Mouse (Mus musculus) heart, embryonic 16.5 days (tissue): ENCODE measurements at regions not wholly inside any gene's neighbourhood (a gene's known extent, or its start where the extent isn't known, plus 50 kb on each side); places are given as distances from the start of the nearest gene placed in this dataset.

Source experiments
- ATAC-seq: fragments of 200-750 bp; cut with Nextera tagmentation; replicated peaks from 2 replicates; pipeline ENCODE4 v1.8.0; 2017; ENCODE audit warnings: moderate number of reproducible peaks; ENCODE audit not compliant: insufficient read depth, low FRiP score; ENCODE audit errors: extremely low read depth
- H3K27ac ChIP-seq: fragments of 300-500 bp; sonication (generic); 2 replicates; pipeline ENCODE4 v1.5.1; 2014; ENCODE audit warnings: mild to moderate bottlenecking, low read length, control low read depth, moderate library complexity
- H3K27me3 ChIP-seq: fragments of 300-500 bp; sonication (generic); 2 replicates; pipeline ENCODE4 v1.6.1; 2014; ENCODE audit warnings: low read length, mixed read lengths; ENCODE audit not compliant: control insufficient read depth, insufficient read depth
- H3K36me3 ChIP-seq: fragments of 300-500 bp; sonication (generic); 2 replicates; pipeline ENCODE4 v1.6.1; 2014; ENCODE audit not compliant: control insufficient read depth, insufficient read depth
- H3K4me1 ChIP-seq: fragments of 300-500 bp; sonication (generic); 2 replicates; pipeline ENCODE4 v1.6.1; 2014; ENCODE audit warnings: low read length, mixed read lengths; ENCODE audit not compliant: control insufficient read depth, insufficient read depth
- H3K4me2 ChIP-seq: fragments of 300-500 bp; sonication (generic); 2 replicates; pipeline ENCODE4 v1.6.1; 2014; ENCODE audit warnings: low read depth, mild to moderate bottlenecking, control low read depth, low read length
- H3K4me3 ChIP-seq: fragments of 300-500 bp; sonication (generic); 2 replicates; pipeline ENCODE4 v1.5.1; 2014; ENCODE audit warnings: mild to moderate bottlenecking, control low read depth, low read length
- H3K9ac ChIP-seq: fragments of 300-500 bp; sonication (generic); 2 replicates; pipeline ENCODE4 v1.6.1; 2014; ENCODE audit warnings: low read length, control low read depth
- H3K9me3 ChIP-seq: fragments of 300-500 bp; sonication (generic); replicated peaks from 2 replicates; pipeline ENCODE4 v1.6.1; 2016; ENCODE audit warnings: low read length; ENCODE audit not compliant: control insufficient read depth
- WGBS: fragments of 180-500 bp; shearing (Covaris S2); extraction: QIAGEN DNeasy Blood & Tissue Kit; methylation state at CpG from one replicate; pipeline ENCODE4 v1.1.7; 2014; 5-methylcytosine and 5-hydroxymethylcytosine counted together

DNA sequence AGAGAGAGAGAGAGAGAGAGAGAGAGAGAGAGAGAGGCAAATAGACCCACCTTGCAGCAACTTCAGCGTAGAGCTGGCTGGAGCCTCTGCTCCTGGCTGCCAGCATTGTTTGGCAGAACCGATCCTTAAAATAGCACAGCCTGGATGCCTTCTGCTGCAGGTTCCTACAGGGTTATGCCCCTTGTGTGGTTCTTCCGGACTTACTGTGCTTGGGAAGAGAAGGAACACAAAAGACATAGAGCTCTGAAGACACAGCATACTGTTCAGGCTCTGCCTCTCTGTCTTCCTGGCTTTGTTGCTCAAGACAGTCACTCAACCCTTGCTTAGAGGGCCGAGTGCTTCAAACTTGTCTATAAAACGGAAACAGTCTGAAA, 86.2 kb upstream of the Slc25a26 start:
- 31% methylated on average over 5 of the region's 5 CpGs for WGBS
- ATAC-seq: peak; percentile 73
- Histone ChIP-seq H3K9me3 (no peaks in the 10 kb centered on the region), H3K27ac (peak overlapping the region; percentile 96), H3K4me3 (no peak overlapping the region), H3K27me3 (no peaks in the 10 kb centered on the region), H3K4me2 (peak overlapping the region; percentile 50; the same call in 1 of the 2 replicates), H3K9ac (peak overlapping the region; percentile 58), H3K4me1 (peaks cover 15% of the 10 kb centered on the region), H3K36me3 (no peaks in the 10 kb centered on the region)

DNA sequence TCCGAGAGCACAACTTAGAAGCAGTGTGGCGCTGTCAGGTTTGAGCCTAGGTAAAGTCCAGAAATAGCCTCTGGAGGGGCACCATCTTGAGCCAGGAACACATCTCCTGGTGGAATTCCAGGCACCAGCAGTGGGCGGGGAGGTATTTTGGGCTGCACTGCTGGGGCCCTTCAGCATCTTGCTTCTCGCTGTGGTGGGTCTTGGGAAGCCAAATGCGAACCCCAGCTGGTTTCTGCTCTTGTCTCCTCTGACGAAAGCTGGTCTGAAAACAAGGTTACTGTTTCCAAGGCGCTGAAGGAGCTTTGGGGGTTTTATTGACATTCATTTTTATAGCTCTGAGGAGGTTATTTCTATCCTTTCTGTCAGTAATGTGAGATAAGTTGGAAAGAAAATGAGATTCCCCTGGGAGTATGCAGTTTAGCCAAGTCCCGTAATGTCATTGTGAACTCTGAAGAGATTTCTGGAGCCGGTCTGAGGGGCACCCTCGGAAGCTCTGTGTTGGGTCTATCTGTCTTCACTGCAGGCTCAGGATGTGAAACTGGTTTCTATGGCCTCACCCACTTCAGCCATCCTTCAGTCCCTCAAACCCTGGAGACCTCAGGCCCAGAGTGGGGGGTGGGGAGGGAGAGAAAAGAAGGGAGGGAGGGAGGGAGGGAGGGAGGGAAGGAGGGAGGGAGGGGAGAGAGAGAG, 86.7 kb upstream of the Slc25a26 start:
- H3K4me3 ChIP-seq: peak overlapping the region; percentile 7; the same call in 1 of the 2 replicates
- 35% methylated on average over 10 of the region's 10 CpGs for whole genome bisulfite sequencing
- H3K4me1 ChIP-seq: peaks cover 15% of the 10 kb centered on the region
- H3K9me3 ChIP-seq: no peaks in the 10 kb centered on the region
- no peaks in the 10 kb centered on the region for H3K27me3 ChIP-seq
- H3K9ac ChIP-seq: no peak overlapping the region
- no peaks in the 10 kb centered on the region for H3K36me3 ChIP-seq
- peak overlapping the region; percentile 96 for H3K27ac ChIP-seq
- peak overlapping the region; percentile 50 for H3K4me2 ChIP-seq
- peak; percentile 57; the same call in 1 of the 2 replicates for ATAC-seq

DNA sequence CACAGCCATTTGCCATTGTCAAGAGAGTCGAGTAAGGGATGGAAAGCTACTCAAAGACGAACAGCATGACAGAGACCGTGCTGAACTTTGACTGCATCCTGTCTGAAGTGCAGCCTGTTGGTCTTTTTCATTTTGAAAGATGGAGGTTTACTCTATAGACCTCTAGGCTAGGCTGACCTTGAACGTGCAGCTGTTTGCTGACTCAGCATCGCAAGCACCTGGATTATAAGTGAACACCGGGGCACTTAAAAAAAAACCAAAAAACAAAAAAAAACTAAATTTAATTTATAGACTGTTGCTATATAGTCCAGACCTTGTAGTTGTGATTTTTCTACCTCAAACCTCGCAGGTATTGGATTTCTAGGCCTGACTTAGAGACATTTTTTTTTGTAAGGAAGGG, 87.8 kb upstream of the Slc25a26 start:
- H3K9me3 ChIP-seq: no peaks in the 10 kb centered on the region
- no peak overlapping the region for H3K4me3 ChIP-seq
- no peaks in the 10 kb centered on the region for H3K36me3 ChIP-seq
- WGBS: 91% methylated on average over 7 of the region's 7 CpGs
- no peak overlapping the region for H3K27ac ChIP-seq
- no peak overlapping the region for H3K4me2 ChIP-seq
- no peak for ATAC-seq
- H3K4me1 ChIP-seq: peaks cover 22% of the 10 kb centered on the region
- no peaks in the 10 kb centered on the region for H3K27me3 ChIP-seq
- no peak overlapping the region for H3K9ac ChIP-seq

DNA sequence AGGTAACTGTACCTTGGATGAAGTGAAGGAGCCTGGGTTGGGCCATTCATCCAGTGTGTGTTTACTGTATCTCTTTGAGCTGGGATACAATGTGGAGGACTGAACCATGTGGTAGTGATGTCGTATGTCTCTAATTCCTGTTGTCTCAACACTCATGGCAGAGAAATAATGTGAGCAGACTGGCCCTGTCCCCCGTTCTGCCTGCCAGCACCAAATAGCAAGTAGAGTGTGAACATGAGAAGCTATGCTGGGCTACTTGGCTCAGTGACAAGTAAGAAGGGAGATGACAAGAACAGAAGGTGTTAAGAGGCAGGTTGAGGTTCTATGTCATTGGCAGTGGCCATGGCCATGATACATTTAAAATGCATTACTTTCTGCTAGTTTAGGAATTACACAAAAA, 89.7 kb upstream of the Slc25a26 start:
- H3K4me1 ChIP-seq: peaks cover 31% of the 10 kb centered on the region
- 26% methylated on average over 2 of the region's 2 CpGs for WGBS
- no peaks in the 10 kb centered on the region for H3K27me3 ChIP-seq
- H3K4me3 ChIP-seq: no peak overlapping the region
- peak; percentile 60; the same call in 1 of the 2 replicates for ATAC-seq
- no peaks in the 10 kb centered on the region for H3K36me3 ChIP-seq
- H3K27ac ChIP-seq: peak overlapping the region; percentile 56; the same call in 1 of the 2 replicates
- H3K4me2 ChIP-seq: no peak overlapping the region
- no peak overlapping the region for H3K9ac ChIP-seq
- H3K9me3 ChIP-seq: no peaks in the 10 kb centered on the region

DNA sequence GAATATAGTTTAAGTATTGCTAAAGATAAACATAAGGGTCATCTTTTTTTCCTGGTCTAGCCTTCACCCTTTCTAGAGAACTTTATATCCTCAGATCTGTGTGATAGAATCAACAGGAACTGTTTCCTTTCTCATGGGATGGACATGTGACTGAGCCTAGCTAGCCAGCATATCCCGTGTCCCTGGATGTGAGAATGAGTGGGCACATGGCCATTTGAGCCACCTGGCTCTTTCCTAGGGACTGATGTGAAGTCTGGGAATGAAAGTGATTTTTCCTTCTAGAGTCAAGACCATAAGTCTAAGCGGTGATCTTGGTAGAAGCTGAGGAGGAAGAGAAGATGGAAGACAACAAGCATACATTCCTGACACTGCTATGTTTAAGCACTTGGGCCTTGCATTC, 91.1 kb upstream of the Slc25a26 start:
- ATAC-seq: no peak
- WGBS: 86% methylated on average over 2 of the region's 2 CpGs
- H3K4me1 ChIP-seq: peaks cover 29% of the 10 kb centered on the region
- no peak overlapping the region for H3K9ac ChIP-seq
- no peak overlapping the region for H3K4me3 ChIP-seq
- H3K27ac ChIP-seq: no peak overlapping the region
- H3K9me3 ChIP-seq: no peaks in the 10 kb centered on the region
- no peak overlapping the region for H3K4me2 ChIP-seq
- H3K36me3 ChIP-seq: no peaks in the 10 kb centered on the region
- no peaks in the 10 kb centered on the region for H3K27me3 ChIP-seq

DNA sequence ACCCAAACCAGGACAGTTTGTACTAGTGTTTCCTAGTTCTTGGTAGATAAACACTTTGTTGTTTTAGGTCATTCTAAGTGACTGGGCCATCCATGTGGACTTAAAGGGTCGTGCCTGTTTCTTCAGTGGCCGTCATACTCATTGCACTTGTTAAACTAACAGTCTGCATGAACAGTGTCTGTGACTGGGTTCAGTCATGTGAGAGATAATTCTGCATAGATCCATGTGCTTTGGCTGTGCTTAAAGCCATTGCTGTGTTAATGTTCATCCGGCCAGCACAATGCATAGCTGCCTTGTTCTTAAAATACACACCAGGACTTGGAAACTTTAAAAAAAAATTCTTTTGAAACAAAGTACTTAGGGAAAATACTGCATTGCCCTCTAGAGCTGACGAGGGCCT, 92.4 kb upstream of the Slc25a26 start:
- ATAC-seq: no peak
- H3K27me3 ChIP-seq: no peaks in the 10 kb centered on the region
- H3K36me3 ChIP-seq: no peaks in the 10 kb centered on the region
- peaks cover 21% of the 10 kb centered on the region for H3K4me1 ChIP-seq
- no peak overlapping the region for H3K27ac ChIP-seq
- 47% methylated on average over 4 of the region's 4 CpGs for WGBS
- no peak overlapping the region for H3K9ac ChIP-seq
- no peaks in the 10 kb centered on the region for H3K9me3 ChIP-seq
- H3K4me3 ChIP-seq: no peak overlapping the region
- no peak overlapping the region for H3K4me2 ChIP-seq

DNA sequence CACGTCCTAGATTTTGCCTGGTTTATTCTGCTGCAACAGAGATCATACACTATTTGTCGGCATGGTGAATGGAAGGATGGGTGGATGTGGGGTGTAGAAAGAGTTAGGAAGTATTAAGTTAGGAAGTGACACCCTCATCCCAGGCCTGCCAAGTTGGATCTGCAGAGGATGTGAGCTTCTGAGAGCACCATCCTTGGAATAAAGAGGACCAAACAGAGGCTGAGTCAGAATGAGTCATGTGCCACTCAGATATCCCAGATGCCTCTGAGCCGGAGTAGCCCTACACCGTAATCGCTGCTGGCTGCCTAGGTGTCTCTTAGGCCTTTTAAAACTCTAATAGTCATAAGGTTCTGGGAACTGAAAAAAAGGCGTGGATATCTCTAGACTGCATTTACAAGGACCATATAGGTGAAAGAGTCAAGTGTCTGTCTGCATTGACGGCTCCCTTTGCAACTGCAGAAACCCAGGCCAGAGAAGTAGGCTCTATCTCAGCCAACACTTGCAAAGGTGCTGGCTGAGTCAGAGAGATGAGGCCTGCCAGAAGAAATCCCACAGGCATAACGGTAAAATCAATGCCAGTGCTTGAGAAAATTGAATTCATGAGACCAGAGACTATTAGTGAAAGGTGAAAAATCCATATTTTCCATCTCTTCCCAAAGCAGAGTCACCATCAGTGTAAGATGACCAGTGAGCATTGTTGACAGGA, 94.6 kb upstream of the Slc25a26 start:
- Histone ChIP-seq H3K27ac (no peak overlapping the region), H3K4me1 (peaks cover 19% of the 10 kb centered on the region), H3K4me3 (no peak overlapping the region), H3K27me3 (no peaks in the 10 kb centered on the region), H3K9me3 (no peaks in the 10 kb centered on the region), H3K4me2 (no peak overlapping the region), H3K36me3 (no peaks in the 10 kb centered on the region), H3K9ac (no peak overlapping the region)
- ATAC-seq: no peak
- 63% methylated on average over 8 of the region's 8 CpGs for WGBS

DNA sequence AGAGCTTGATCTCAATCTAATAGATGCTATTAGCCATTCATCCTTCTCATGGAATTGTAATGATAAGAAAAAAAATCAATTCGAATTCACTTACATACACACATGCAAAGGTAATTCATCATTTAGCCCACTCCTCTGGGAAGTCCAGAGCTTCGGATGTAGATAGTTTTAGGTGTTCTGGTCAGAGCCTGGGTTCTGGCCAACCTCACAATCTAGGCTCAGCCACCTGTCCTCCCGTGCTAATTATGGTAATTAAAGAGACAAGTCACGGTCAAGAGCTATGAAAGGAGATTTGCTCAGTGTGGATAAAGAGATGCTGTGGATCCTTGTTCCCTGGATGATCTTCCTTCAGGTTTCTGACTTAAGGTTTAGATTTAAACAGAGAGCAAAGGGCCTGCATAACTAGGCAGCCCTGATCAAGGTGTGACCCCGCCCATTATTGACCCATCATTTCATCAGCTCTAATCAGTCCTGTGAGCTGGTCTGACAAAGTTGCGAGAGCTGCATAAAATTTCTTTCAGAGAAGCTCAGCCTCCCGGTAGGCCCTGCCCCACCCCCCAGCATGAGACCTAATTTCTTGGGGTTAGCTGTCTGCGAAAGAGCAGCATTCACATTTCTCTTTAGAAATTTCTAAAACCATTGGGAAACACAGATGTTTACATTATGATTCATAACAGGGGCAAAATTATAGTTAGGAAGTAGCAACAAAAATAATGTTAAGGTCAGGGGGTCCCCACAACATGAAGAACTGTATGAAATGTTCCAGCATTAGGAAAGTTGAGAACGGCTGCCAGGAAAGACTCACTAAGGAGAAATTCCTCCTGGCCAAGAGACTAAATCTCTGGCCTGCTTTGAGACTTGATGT, 98.3 kb upstream of the Slc25a26 start:
- peaks cover 8% of the 10 kb centered on the region for H3K4me1 ChIP-seq
- 75% methylated on average over 9 of the region's 9 CpGs for WGBS
- H3K4me2 ChIP-seq: no peak overlapping the region
- no peak overlapping the region for H3K9ac ChIP-seq
- H3K36me3 ChIP-seq: no peaks in the 10 kb centered on the region
- no peak for ATAC-seq
- no peak overlapping the region for H3K4me3 ChIP-seq
- no peak overlapping the region for H3K27ac ChIP-seq
- no peaks in the 10 kb centered on the region for H3K9me3 ChIP-seq
- H3K27me3 ChIP-seq: no peaks in the 10 kb centered on the region
